Mouse (Mus musculus): ENCODE measurements around the gene Edn1.

Edn1 gene

DNA sequence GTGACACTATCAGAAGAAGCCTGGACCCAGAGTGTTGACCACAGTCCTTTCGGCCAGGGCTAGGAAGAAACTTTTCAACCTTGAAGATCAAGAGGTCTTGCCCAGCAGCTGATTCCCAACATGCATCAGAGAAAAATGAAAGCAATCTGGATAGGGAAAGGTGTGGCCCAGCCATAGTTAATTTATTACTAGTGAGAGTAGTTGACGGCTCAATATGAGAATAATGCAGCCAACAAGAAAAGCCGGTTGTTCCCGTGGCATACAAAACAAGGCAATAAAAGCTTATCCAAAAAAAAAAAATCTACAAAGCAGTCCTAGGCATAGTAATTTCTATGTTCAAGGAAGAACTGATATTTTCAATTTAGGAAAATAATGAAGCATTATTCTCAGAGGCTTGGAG lies 16.5 kb downstream of the Edn1 start:
- DNase-seq = no peak

DNA sequence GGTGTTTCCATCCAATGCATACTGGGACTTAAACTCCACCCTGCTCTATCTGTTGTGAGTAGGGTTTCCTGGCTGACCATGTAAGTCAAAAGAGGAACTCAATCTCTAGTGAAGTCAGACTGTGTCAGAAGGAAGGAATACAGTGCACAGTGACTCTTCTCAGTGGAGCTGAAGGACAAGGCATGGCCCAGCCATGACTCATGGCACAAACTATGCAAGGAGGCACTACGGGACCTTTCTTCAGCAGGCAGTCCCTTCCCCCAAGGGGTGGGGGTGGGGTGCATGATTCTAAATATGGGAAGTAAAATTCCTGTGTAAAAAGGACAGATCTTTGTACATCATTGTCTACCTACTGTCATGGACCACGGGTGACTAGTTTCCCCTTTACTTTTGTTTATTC lies 27.3 kb downstream of the Edn1 start:
- DNase-seq = no peak

DNA sequence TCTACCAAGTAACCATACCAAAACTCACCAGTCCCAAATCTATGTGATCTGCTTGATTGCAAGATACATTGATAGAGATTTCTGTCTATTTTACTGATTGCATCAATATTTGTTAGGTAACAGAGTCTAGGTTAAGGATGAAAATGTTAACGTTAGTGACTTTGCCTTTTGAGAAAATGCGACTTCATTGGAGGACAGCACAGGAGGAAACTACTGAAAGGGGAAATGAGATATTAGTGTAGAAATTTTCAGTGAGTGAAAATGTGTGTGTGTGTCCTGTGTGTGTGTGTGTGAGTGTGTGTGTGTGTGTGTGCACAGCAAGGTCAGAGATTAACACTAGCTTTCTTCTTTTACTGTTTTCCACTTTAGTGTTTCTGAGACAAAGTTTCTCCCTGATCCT lies 29.8 kb downstream of the Edn1 start:
- no peak for DNase-seq

DNA sequence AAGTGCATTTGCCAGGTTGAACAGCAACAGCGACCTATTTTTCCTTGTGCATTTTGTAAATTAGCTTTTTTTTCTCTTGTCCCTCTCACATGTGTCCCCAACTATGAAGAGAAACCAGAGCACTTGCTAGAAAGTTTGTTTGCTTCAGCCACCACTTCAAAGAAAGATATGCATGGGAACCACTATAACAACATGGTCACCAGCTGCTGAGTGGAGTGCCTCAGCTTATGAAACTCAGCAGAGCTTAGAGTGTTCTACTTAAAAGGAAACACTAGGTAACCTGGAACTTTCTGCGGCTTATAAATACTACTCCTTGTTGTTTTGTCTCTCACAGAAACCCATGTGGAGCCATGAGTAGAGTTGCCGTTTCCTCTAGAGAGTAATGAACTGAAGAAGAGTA lies 33.7 kb downstream of the Edn1 start:
- no peak for DNase-seq

DNA sequence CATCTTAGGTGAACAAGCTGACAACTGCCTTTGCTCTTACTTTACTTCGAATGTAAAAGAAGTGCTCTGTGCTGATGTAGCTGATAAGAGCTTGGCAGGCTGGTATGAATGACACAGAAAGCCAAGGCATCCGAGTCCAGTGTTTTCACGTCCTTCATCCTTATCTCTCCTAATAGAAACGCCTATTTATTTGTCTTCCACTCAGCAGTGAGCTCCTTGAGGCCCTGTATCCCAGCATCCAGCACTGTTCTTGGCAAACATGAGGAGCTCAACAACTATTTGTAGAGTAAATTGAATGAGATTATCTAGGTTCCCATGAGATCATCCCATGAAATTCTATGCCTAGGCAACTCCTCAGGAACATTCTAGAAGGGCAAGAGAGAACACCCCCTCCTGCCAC lies 35.1 kb downstream of the Edn1 start:
- no peak for DNase-seq

DNA sequence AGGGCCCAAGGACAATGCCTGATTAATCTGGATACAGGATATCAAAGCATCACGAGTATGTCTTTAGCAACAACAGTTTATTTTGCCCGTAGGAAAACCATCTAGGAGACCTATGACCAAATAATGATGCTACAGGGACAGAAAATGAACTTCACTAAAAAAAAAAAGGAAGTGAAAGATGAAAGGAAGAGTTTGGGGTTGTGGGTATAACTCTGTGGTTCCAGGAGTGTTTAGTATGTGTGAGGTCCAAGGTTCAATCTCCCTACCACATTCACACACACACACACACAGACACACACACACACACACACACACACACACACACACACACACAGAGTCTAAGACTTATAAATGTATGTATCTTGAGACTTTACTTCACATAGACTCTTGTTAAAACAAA lies 35.8 kb downstream of the Edn1 start:
- no peak for DNase-seq

DNA sequence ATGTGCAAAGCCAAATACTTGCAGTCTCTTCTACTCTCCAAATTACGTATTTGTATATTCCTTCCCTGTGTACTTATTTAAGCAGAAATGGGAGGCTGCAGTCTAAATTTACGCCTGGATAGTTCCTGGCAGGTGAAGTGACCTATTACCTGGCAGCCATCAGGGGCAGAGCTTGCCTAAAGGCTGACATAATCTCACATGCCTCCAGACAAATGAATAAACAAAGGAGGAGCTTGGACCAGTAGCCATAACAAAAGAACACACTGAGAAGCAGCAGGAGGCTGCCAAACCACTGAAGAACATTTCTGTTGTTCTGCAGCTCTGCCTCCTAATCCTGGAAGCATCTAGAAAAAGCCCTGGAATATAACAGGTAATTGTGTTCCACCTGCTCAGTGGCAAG lies 38.2 kb downstream of the Edn1 start:
- no peak for DNase-seq

DNA sequence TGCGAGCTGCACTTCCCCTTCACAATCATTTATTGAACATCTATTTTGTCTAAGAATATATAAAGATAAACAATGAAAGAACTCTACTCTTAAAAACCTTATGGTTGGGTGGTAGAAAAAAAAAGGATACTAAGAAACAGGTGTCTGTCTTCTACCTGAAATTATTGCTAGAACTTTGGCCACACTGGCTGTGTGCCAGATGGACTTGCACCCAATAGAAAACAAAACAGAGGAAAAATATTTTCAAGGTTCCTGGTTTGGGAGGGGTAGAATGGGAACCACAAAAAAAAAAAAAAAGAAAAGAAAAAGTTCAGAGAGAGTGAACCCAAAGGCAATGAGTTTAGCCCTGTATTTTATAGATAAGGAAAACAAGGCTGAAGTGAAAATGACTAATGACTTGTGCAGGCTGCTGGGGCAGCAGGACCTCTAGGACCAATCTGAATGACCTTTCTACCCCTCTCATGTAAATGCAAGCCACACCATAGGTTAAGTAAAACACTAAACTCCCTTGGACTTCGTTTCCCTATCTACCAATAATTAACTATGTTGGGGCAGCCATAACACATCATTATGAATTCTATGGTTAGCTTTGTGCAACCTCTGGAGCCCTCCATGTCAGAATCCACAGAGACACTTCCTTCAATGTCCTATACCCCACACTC lies 40.7 kb downstream of the Edn1 start:
- DNase-seq = no peak

DNA sequence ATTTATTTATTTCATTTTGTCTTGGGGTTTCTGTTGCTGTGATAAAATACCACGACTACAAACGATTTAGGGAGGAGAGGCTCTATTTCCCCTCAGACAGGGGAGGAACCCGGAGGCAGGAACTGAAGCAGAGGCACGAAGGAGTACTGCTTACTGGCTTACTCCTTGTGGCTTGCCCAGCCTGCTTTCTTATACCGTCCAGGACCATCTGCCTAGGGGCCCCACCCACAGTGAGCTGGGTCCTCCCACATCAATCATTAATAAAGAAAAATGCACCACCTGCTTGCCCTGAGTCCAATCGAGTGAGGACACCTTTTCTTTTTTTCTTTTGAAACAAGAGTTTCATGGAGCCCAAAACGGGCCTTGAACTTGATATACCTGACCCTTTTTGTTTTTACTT lies 44.2 kb downstream of the Edn1 start:
- DNase-seq = no peak

DNA sequence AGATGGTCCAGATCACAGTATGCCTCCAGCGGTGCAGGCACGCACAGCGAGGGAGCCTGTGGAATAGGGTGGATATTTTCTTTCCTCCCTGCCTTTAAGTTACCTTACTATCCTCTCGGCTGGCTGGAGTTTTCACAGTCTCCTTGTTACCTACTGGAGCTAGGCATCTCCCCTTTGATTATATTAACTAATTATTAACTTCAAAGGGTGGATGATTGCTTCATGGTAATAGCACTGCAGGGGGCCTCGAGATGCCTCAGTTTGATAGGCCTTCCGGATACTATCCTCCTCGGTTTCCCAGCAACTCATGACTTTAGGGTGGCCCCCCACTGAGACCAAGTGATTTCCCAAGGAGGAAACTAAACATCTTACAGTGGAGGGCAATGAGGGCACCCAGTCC lies 45.1 kb downstream of the Edn1 start:
- no peak for DNase-seq

DNA sequence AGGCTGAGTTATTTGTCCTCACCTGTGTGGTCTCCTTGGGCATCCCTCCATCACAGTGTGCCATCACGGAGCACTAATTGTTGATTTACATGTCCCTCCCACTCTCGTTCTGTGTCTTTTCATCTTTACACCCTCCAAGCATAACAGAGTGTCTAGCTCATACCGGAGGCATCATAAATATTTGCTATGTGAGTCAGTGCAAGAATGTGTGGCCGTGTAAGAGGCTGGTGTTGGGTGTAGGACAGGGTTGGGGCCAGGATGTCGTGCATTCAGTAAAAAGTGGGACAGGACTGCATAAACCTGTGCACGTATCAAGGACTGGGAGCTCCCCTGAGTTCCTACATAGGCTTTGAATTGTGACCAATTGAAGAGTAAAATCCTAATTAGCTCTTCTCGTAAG lies 50.4 kb downstream of the Edn1 start:
- DNase-seq = no peak
